In the genomic region with DNA sequence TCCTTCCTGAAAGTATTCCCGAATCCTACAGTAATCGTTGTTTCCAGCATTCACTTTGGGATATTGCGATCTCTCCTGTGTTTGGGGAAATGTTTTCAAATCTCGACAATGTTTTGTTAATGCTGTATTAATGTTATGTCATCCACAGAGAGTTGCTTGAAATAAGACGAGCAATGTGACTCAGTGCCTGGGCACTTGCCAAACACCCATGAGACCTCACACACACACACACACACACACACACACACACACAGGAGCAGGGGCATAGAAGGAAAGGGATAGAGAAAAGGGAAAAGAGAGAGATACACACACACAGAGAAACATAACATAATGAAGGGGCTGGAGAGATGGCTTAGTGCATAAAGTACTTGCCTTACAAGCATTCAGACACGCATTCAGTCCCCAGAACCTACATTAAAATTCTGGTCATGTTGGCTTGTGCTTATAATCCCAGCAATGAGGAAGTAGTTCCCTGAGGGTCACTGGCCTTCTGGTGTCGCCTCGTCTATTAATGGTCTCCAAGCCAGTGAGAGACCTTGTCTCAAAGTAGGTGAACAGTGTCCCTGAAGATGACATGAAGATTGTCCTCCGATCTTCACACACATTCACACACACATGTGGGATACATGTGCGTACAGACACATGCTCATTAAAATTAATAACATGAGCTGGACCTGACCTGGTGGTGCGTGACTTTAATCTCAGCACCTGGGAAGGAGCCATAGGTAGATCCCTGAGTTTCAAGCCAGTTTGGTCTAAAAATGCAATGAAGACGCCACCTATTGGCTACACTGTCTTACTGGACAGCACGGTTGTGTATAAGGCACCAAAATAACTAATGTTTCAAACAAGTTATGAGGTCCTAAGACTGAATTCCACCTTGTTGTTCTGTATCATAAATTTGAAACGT, we compare ENCODE assay signal across 10 mouse cellular contexts. TPM values are rescaled to one million over a fixed set of nuclear protein-coding genes. Genes with fewer than 3 reads are reported as not detected.
DNase-seq lines count a peak whose midpoint lies in the region; ATAC-seq and TF ChIP-seq lines count a peak whose summit lies in the region.
"Had no signal": no experiment of that assay in that cellular context is flagged by ENCODE, and none has a peak within 500 bp of the region (broad histone marks: within the 10 kb centered on the region; RNA-seq: fewer than 3 reads in every experiment).

No protein-coding gene starts in this region.

- H3K27me3 ChIP-seq in intestine, embryonic 16.5 days (replicated peaks; ENCODE audit: control insufficient read depth, insufficient read depth, low read length) = no peaks in the 10 kb centered on the region
- H3K27me3 ChIP-seq: neural tube, embryonic 13.5 days had no signal

- H3K4me1 ChIP-seq in intestine, embryonic 16.5 days (ENCODE audit: control insufficient read depth, insufficient read depth, low read length) = peaks cover 6% of the 10 kb centered on the region; the same call in 1 of the 2 replicates
- H3K4me1 ChIP-seq: neural tube, embryonic 13.5 days had no signal

- no peaks in the 10 kb centered on the region for H3K9me3 ChIP-seq in intestine, embryonic 16.5 days (ENCODE audit: control insufficient read depth, low read length)
- H3K9me3 ChIP-seq: neural tube, embryonic 13.5 days had no signal

- H3K36me3 ChIP-seq in intestine, embryonic 16.5 days (ENCODE audit: control insufficient read depth, insufficient read depth, low read length) = no peaks in the 10 kb centered on the region
- H3K36me3 ChIP-seq: neural tube, embryonic 13.5 days had no signal

- ATAC-seq in intestine, embryonic 16.5 days = peak; percentile 11; the same call in 1 of the 2 replicates

- TF ChIP-seq CTCF in layer of hippocampus, adult 2 months (conservative IDR thresholded peaks at IDR 0.05) = peak; percentile 73

- 63% methylated on average over 14 of the region's 14 CpGs for WGBS in intestine, embryonic 16.5 days

- no peak overlapping the region for H3K4me3 ChIP-seq in layer of hippocampus, adult 2 months
- no peak overlapping the region for H3K4me3 ChIP-seq in intestine, embryonic 16.5 days (ENCODE audit: low read length)
- H3K4me3 ChIP-seq: neural tube, embryonic 13.5 days had no signal

- no peak overlapping the region for H3K27ac ChIP-seq in layer of hippocampus, adult 2 months
- H3K27ac ChIP-seq in intestine, embryonic 16.5 days (ENCODE audit: low read length) = peak overlapping the region; percentile 65
- H3K27ac ChIP-seq: neural tube, embryonic 13.5 days had no signal

- no peak for DNase-seq in layer of hippocampus, adult 2 months (ENCODE audit: low spot score in 2 of 2)
- DNase-seq in layer of hippocampus, postnatal 25 days (ENCODE audit: extremely low spot score in 1 of 2, low spot score in 1 of 2) = no peak
- DNase-seq in adipocyte (ENCODE audit: low spot score) = peak; percentile 65
- peak; percentile 24 to 38 for DNase-seq in lung, postnatal 4 days
- no peak for DNase-seq in ovary, postnatal 14 days (ENCODE audit: low spot score)
- DNase-seq in spleen, postnatal 10 days (ENCODE audit: low spot score in 2 of 2) = no peak
- DNase-seq in thymus, postnatal 14 days = no peak

- no peak overlapping the region for H3K4me2 ChIP-seq in intestine, embryonic 16.5 days (ENCODE audit: low read depth, low read length)
- H3K4me2 ChIP-seq: neural tube, embryonic 13.5 days had no signal

- H3K9ac ChIP-seq in intestine, embryonic 16.5 days (ENCODE audit: low read depth, low read length) = no peak overlapping the region
- H3K9ac ChIP-seq: neural tube, embryonic 13.5 days had no signal

RNA-seq across cellular contexts. Expression of a gene that starts 5.2 kb away (rescaled TPM):
- total RNA-seq in layer of hippocampus, adult 2 months (2021) = not detected
- total RNA-seq in layer of hippocampus, postnatal 25 days (2021) = under 1 TPM; 0.47 to 0.61 TPM
- polyA plus RNA-seq in intestine, embryonic 16.5 days (2015; fragmentation: Nextera tagmentation; extraction: Ambion mirVana) = 253 and 283 TPM in 2 replicates

RNA-seq across cellular contexts. Expression of a gene that starts 14.6 kb away (rescaled TPM):
- not detected for total RNA-seq in layer of hippocampus, adult 2 months (2021)
- not detected for total RNA-seq in layer of hippocampus, postnatal 25 days (2021)
- 0.28 and 0.71 TPM in 2 replicates for polyA plus RNA-seq in intestine, embryonic 16.5 days (2015; fragmentation: Nextera tagmentation; extraction: Ambion mirVana)
- total RNA-seq: heart, postnatal 25 days had no signal

RNA-seq across cellular contexts. Expression of a gene that starts 19.2 kb away (rescaled TPM):
- not detected for total RNA-seq in layer of hippocampus, adult 2 months (2021)
- total RNA-seq in layer of hippocampus, postnatal 25 days (2021) = not detected
- 1.9 and 2.0 TPM in 2 replicates for polyA plus RNA-seq in intestine, embryonic 16.5 days (2015; fragmentation: Nextera tagmentation; extraction: Ambion mirVana)
- total RNA-seq: heart, postnatal 25 days had no signal

RNA-seq across cellular contexts. Expression of a gene that starts 25.3 kb away (rescaled TPM):
- total RNA-seq in layer of hippocampus, adult 2 months (2021) = 100 to 1,000 TPM; 178 to 188 TPM
- 100 to 1,000 TPM; 178 to 211 TPM for total RNA-seq in layer of hippocampus, postnatal 25 days (2021)
- polyA plus RNA-seq in intestine, embryonic 16.5 days (2015; fragmentation: Nextera tagmentation; extraction: Ambion mirVana) = 626 and 669 TPM in 2 replicates

RNA-seq across cellular contexts. Expression of a gene that starts 32.9 kb away (rescaled TPM):
- not detected for total RNA-seq in layer of hippocampus, adult 2 months (2021)
- not detected for total RNA-seq in layer of hippocampus, postnatal 25 days (2021)
- polyA plus RNA-seq in intestine, embryonic 16.5 days (2015; fragmentation: Nextera tagmentation; extraction: Ambion mirVana) = not detected in 2 replicates
- total RNA-seq: heart, postnatal 25 days had no signal
- polyA plus RNA-seq: neural tube, embryonic 13.5 days had no signal

Comparison
In these comparisons a context has a peak if more than half of its experiments do, and no peak if none do; other contexts are left out.
1. DNase-seq: peak in adipocyte (single experiment) and lung, postnatal 4 days (2 of 2); none in layer of hippocampus, adult 2 months (0 of 2), layer of hippocampus, postnatal 25 days (0 of 2), ovary, postnatal 14 days (single experiment), spleen, postnatal 10 days (0 of 2) and thymus, postnatal 14 days (single experiment).